Mouse (Mus musculus) colon, adult 2 months (tissue): ENCODE results near the gene Olfr1301. TPM values are rescaled to one million over a fixed set of nuclear protein-coding genes. Genes with fewer than 3 reads are reported as not detected.

Experiments
- polyA plus RNA-seq: library from polyadenylated mRNA; depleted of rRNA; stranded (reverse); fragments of >200 nt; gene quantifications from 2 replicates; pipeline ENCODE4 v1.2.3, GENCODE M21; 2012; rRNA removed

The Olfr1301 gene
- not detected in 2 replicates for polyA plus RNA-seq

DNA sequence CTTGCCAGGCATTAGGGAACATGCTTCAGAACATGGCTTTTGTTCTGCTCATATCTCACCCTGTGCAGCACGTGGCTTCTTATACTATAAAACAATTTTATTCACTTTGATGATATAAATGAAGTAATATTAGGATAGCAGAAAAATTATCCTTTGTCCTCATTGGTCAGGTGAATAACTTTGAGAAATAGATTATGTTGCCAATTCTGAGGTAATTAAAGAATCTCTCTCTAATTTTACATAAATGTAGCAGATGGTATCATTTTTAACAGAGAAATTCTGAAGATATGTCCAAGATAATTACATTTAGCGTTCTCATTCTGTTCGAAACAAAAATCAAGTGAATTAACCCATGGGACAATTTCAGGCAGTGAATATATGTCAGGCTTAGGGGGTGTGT, at the start of gene Olfr1301:
TSS of gene Olfr1301 (plus strand) at position 301 of the 400 bp plus-strand sequence.

DNA sequence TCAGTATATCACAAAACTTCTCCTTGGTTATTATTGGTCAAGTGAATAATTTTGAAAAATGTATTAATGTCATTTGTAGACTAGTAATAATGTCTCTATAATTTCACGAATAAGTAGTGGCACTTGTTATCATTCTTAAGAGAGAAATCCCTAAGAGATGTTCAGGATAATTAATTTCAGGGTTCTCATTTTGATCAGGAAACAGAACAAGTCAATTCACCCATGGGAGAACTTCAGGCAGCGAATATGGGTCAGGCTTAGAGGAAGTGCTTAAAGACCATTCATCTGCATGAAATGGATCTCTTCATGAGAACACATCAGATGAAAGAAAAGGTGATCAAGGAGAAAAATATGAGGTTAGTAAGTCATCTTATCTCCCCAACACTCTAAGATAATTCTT, 26.3 kb downstream of the Olfr1301 start, which contains the start of gene Olfr1302:
TSS of gene Olfr1302 (plus strand) at position 301 of the 400 bp plus-strand sequence.

Other genes with a start within 250 kb of the Olfr1301 start
- not detected in 2 replicates for gene Olfr1293-ps, start 225.8 kb upstream of the Olfr1301 start, polyA plus RNA-seq
- not detected in 2 replicates for gene Olfr1294, start 210.7 kb upstream of the Olfr1301 start, polyA plus RNA-seq
- gene Olfr1295, start 181.3 kb upstream of the Olfr1301 start, polyA plus RNA-seq = not detected in 2 replicates
- gene Olfr1297, start 124.5 kb upstream of the Olfr1301 start, polyA plus RNA-seq = not detected in 2 replicates
- gene Olfr1298, start 101.8 kb upstream of the Olfr1301 start, polyA plus RNA-seq = not detected in 2 replicates
- not detected in 2 replicates for gene Olfr1299, start 89.6 kb upstream of the Olfr1301 start, polyA plus RNA-seq
- gene Olfr1302, start 26.4 kb downstream of the Olfr1301 start, polyA plus RNA-seq = not detected in 2 replicates
- gene Olfr1303, start 69.3 kb downstream of the Olfr1301 start, polyA plus RNA-seq = not detected in 2 replicates
- not detected in 2 replicates for gene Olfr1305, start 126.1 kb downstream of the Olfr1301 start, polyA plus RNA-seq
- gene Olfr1306, start 165.3 kb downstream of the Olfr1301 start, polyA plus RNA-seq = not detected in 2 replicates
- not detected in 2 replicates for gene Olfr1307, start 198.4 kb downstream of the Olfr1301 start, polyA plus RNA-seq
- gene Olfr1308, start 213.9 kb downstream of the Olfr1301 start, polyA plus RNA-seq = not detected in 2 replicates
- not detected in 2 replicates for gene Olfr1309, start 239.3 kb downstream of the Olfr1301 start, polyA plus RNA-seq